Mouse (Mus musculus): Measurements from ENCODE around the gene Gpr35.

DNA sequence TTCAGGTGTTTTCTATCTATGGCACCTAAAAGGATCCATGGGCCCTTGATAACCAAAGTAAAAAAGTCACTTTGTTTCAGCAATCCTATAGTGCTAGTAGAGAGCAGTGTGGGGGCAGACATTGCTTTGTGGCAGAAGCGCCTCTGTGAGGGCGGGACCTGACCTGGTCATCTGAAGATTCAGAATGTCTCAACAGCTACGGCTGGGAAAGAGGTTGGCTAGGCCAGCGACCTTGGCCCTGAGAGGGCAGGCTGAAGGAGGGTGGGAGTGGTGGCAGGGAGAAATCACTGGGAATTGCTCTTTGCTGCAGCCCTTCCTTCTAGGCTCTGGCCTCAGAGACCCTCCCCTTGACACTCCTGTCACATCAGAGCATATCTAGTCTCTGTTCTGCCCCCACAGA lies 36.4 kb upstream of the Gpr35 start:
- TF ChIP-seq POLR2A (IDR thresholded peaks at IDR 0.05; ENCODE audit: insufficient read length, low read depth) (no peak), E2F4 (IDR thresholded peaks at IDR 0.05; ENCODE audit: insufficient read depth) (no peak), TCF12 (IDR thresholded peaks at IDR 0.05; ENCODE audit: insufficient read depth, poor library complexity, severe bottlenecking) (no peak)
